26 mouse cellular contexts compared by ENCODE assay signal in genomic region chr1:156216249-156216648, GRCm38 (mm10). TPM values are rescaled to one million over a fixed set of nuclear protein-coding genes. Genes with fewer than 3 reads are reported as not detected.
DNase-seq lines count a peak whose midpoint lies in the region; ATAC-seq and TF ChIP-seq lines count a peak whose summit lies in the region.
"Had no signal": no experiment of that assay in that cellular context is flagged by ENCODE, and none has a peak within 500 bp of the region (broad histone marks: within the 10 kb centered on the region; RNA-seq: fewer than 3 reads in every experiment).

No protein-coding gene starts in this region.

- no peaks in the 10 kb centered on the region for H3K36me3 ChIP-seq in hindbrain, embryonic 10.5 days
- H3K36me3 ChIP-seq in hindbrain, embryonic 12.5 days, result no peaks in the 10 kb centered on the region
- H3K36me3 ChIP-seq in kidney, postnatal 0 days (ENCODE audit: insufficient read depth, low read length), result no peaks in the 10 kb centered on the region
- H3K36me3 ChIP-seq in liver, embryonic 13.5 days, result no peaks in the 10 kb centered on the region; the same call in 1 of the 2 replicates
- no peaks in the 10 kb centered on the region for H3K36me3 ChIP-seq in neural tube, embryonic 14.5 days (ENCODE audit: control insufficient read depth, insufficient read depth, low read length)
- H3K36me3 ChIP-seq: hindbrain, embryonic 15.5 days; midbrain, embryonic 12.5 days had no signal

- no peaks in the 10 kb centered on the region for H3K9me3 ChIP-seq in hindbrain, embryonic 10.5 days
- H3K9me3 ChIP-seq in hindbrain, embryonic 12.5 days (replicated peaks), result no peaks in the 10 kb centered on the region
- H3K9me3 ChIP-seq in kidney, postnatal 0 days (replicated peaks; ENCODE audit: low read length), result no peaks in the 10 kb centered on the region
- no peaks in the 10 kb centered on the region for H3K9me3 ChIP-seq in liver, embryonic 13.5 days (replicated peaks)
- no peaks in the 10 kb centered on the region for H3K9me3 ChIP-seq in neural tube, embryonic 14.5 days (ENCODE audit: control insufficient read depth, low read length)
- H3K9me3 ChIP-seq: hindbrain, embryonic 15.5 days; megakaryocyte, embryonic 14.5 days; midbrain, embryonic 12.5 days had no signal

- peaks cover 37% of the 10 kb centered on the region for H3K4me1 ChIP-seq in hindbrain, embryonic 10.5 days (replicated peaks)
- H3K4me1 ChIP-seq in hindbrain, embryonic 12.5 days, result peaks cover 1% of the 10 kb centered on the region
- no peaks in the 10 kb centered on the region for H3K4me1 ChIP-seq in kidney, postnatal 0 days (replicated peaks; ENCODE audit: insufficient read depth, low read length)
- peaks cover 95% of the 10 kb centered on the region for H3K4me1 ChIP-seq in liver, embryonic 13.5 days (replicated peaks)
- no peaks in the 10 kb centered on the region for H3K4me1 ChIP-seq in neural tube, embryonic 14.5 days (ENCODE audit: control insufficient read depth, insufficient read depth, low read length)

- ATAC-seq in hindbrain, embryonic 12.5 days (ENCODE audit: low FRiP score), result no peak
- ATAC-seq in kidney, postnatal 0 days (replicated peaks; ENCODE audit: low FRiP score, low read depth), result peak; percentile 72
- no peak for ATAC-seq in liver, embryonic 13.5 days (ENCODE audit: low read depth)
- ATAC-seq in neural tube, embryonic 14.5 days (ENCODE audit: low read depth), result 0 out of 2 replicates have a peak, but pooled peaks have one; percentile 31
- ATAC-seq: inflammation-experienced regulatory T-cells, adult 6 months had no signal

- no peak overlapping the region for H3K4me3 ChIP-seq in hindbrain, embryonic 10.5 days
- H3K4me3 ChIP-seq in hindbrain, embryonic 12.5 days, result no peak overlapping the region
- no peak overlapping the region for H3K4me3 ChIP-seq in kidney, postnatal 0 days (replicated peaks; ENCODE audit: low read depth, low read length)
- no peak overlapping the region for H3K4me3 ChIP-seq in liver, embryonic 13.5 days (replicated peaks)
- no peak overlapping the region for H3K4me3 ChIP-seq in neural tube, embryonic 14.5 days (ENCODE audit: low read depth, low read length)
- H3K4me3 ChIP-seq: hindbrain, embryonic 15.5 days; megakaryocyte, embryonic 14.5 days; midbrain, embryonic 12.5 days; myocyte had no signal

- H3K9ac ChIP-seq in hindbrain, embryonic 12.5 days, result no peak overlapping the region
- H3K9ac ChIP-seq in kidney, postnatal 0 days (ENCODE audit: low read depth, low read length), result no peak overlapping the region
- H3K9ac ChIP-seq in liver, embryonic 13.5 days, result peak overlapping the region; percentile 59
- H3K9ac ChIP-seq in neural tube, embryonic 14.5 days (replicated peaks; ENCODE audit: low read depth, low read length), result no peak overlapping the region
- H3K9ac ChIP-seq: hindbrain, embryonic 15.5 days; midbrain, embryonic 12.5 days had no signal

- DNase-seq in hindbrain, embryonic 10.5 days (ENCODE audit: low spot score), result no peak
- no peak for DNase-seq in kidney, postnatal 0 days (ENCODE audit: low spot score)
- no peak for DNase-seq in kidney, adult 8-10 months
- no peak for DNase-seq in liver, embryonic 13.5 days
- no peak for DNase-seq in adrenal gland, postnatal 25 days
- DNase-seq in adrenal gland, postnatal 36 days, result no peak
- DNase-seq: adrenal gland, postnatal 14 days; cerebellum, adult 18-20 months; cerebellum, postnatal 14 days; gastrocnemius, postnatal 14 days; heart, adult 11 months; heart, postnatal 4 days; kidney, adult 11 months; layer of hippocampus, adult 9-11 months; lung, postnatal 4 days; spleen, adult 18-20 months; thymus, postnatal 14 days had no signal

- WGBS in hindbrain, embryonic 10.5 days, result 78% methylated on average over 4 of the region's 4 CpGs
- WGBS in hindbrain, embryonic 12.5 days, result 78% methylated on average over 4 of the region's 4 CpGs
- 68% methylated on average over 4 of the region's 4 CpGs for WGBS in kidney, postnatal 0 days
- 54% methylated on average over 4 of the region's 4 CpGs for WGBS in liver, embryonic 13.5 days (ENCODE audit: insufficient replicate concordance)
- WGBS in neural tube, embryonic 14.5 days, result 62% methylated on average over 4 of the region's 4 CpGs

- no peaks in the 10 kb centered on the region for H3K27me3 ChIP-seq in hindbrain, embryonic 10.5 days (ENCODE audit: insufficient read depth, poor library complexity, severe bottlenecking)
- H3K27me3 ChIP-seq in hindbrain, embryonic 12.5 days, result no peaks in the 10 kb centered on the region; the same call in 1 of the 2 replicates
- H3K27me3 ChIP-seq in kidney, postnatal 0 days (ENCODE audit: insufficient read depth, low read length), result no peaks in the 10 kb centered on the region
- no peaks in the 10 kb centered on the region for H3K27me3 ChIP-seq in liver, embryonic 13.5 days
- H3K27me3 ChIP-seq in neural tube, embryonic 14.5 days (ENCODE audit: control insufficient read depth, insufficient read depth, low read length), result no peaks in the 10 kb centered on the region
- H3K27me3 ChIP-seq: hindbrain, embryonic 15.5 days had no signal

- no peak overlapping the region for H3K4me2 ChIP-seq in hindbrain, embryonic 12.5 days (replicated peaks)
- no peak overlapping the region for H3K4me2 ChIP-seq in kidney, postnatal 0 days (ENCODE audit: low read length)
- H3K4me2 ChIP-seq in liver, embryonic 13.5 days, result peak overlapping the region; percentile 60
- no peak overlapping the region for H3K4me2 ChIP-seq in neural tube, embryonic 14.5 days (ENCODE audit: low read depth, low read length)
- H3K4me2 ChIP-seq: hindbrain, embryonic 15.5 days; midbrain, embryonic 12.5 days had no signal

- peak; percentile 5; the same call in 1 of the 2 replicates for TF ChIP-seq CTCF in kidney, postnatal 0 days (IDR thresholded peaks at IDR 0.05; ENCODE audit: low read depth)

- H3K27ac ChIP-seq in hindbrain, embryonic 10.5 days, result 0 out of 2 replicates have a peak overlapping the region, but pooled peaks have one; percentile 24
- no peak overlapping the region for H3K27ac ChIP-seq in hindbrain, embryonic 12.5 days
- H3K27ac ChIP-seq in kidney, postnatal 0 days, result no peak overlapping the region
- H3K27ac ChIP-seq in liver, embryonic 13.5 days, result peak overlapping the region; percentile 94
- no peak overlapping the region for H3K27ac ChIP-seq in neural tube, embryonic 14.5 days (ENCODE audit: low read depth, low read length)
- H3K27ac ChIP-seq: hindbrain, embryonic 15.5 days; midbrain, embryonic 12.5 days had no signal

RNA-seq across cellular contexts. Expression of gene Fam163a, which starts 11.4 kb away (rescaled TPM):
- 4.9 and 7.7 TPM in 2 replicates for polyA plus RNA-seq in hindbrain, embryonic 10.5 days (2016; fragmentation: Nextera tagmentation; extraction: Ambion mirVana)
- 6.4 and 7.9 TPM in 2 replicates for polyA plus RNA-seq in hindbrain, embryonic 12.5 days (2016; fragmentation: Nextera tagmentation; extraction: Ambion mirVana)
- polyA plus RNA-seq in kidney, postnatal 0 days (2015; fragmentation: Nextera tagmentation; extraction: Ambion mirVana), result 0.63 and 0.94 TPM in 2 replicates
- polyA plus RNA-seq in liver, embryonic 13.5 days (2015; fragmentation: Nextera tagmentation; extraction: Ambion mirVana), result 0.06 TPM in 2 replicates
- polyA plus RNA-seq in neural tube, embryonic 14.5 days (2014; fragmentation: Nextera tagmentation; extraction: Ambion mirVana), result 4.9 and 5.0 TPM in 2 replicates
- 7.6 and 14.1 TPM in 2 replicates for total RNA-seq in adrenal gland, postnatal 25 days (2021)
- 1 to 10 TPM; 9.3 to 9.6 TPM for total RNA-seq in adrenal gland, postnatal 36 days (2021)
- total RNA-seq: gastrocnemius, postnatal 14 days; liver, adult 2 months; neutrophil, adult 5-6 weeks had no signal
- polyA plus RNA-seq: inflammation-experienced regulatory T-cells, adult 6 months; myocyte had no signal

Comparison
In these comparisons a context has a peak if more than half of its experiments do, and no peak if none do; other contexts are left out.
1. H3K27ac ChIP-seq: peak in hindbrain, embryonic 10.5 days (single experiment) and liver, embryonic 13.5 days (single experiment); none in hindbrain, embryonic 12.5 days (single experiment), kidney, postnatal 0 days (single experiment) and neural tube, embryonic 14.5 days (single experiment).
2. ATAC-seq: peak in kidney, postnatal 0 days (single experiment) and neural tube, embryonic 14.5 days (single experiment); none in hindbrain, embryonic 12.5 days (single experiment) and liver, embryonic 13.5 days (single experiment).